Mouse (Mus musculus) layer of hippocampus, postnatal 36 days (tissue): ENCODE data around the gene Ecsit. TPM values are rescaled to one million over a fixed set of nuclear protein-coding genes. Genes with fewer than 3 reads are reported as not detected.
A peak's percentile ranks its signal among the peaks of the same experiment; 100 is the strongest.
"Not testable (repeated sequence)": the region's sequence is repeated elsewhere in the genome, so short reads cannot be mapped to it uniquely, and the experiment has no call there.

Experiments used
- DNase-seq, 2 experiments: peaks; one replicate each; pipeline ENCODE4 v3.0.0; 2022
- total RNA-seq, 2 experiments: library from RNA; stranded (reverse); gene quantifications; 2 replicates each; pipeline ENCODE4 v1.2.3; 2021

The Ecsit gene
- total RNA-seq, 2 experiments from 2014 or later = 42.2 to 46.3 TPM

DNA sequence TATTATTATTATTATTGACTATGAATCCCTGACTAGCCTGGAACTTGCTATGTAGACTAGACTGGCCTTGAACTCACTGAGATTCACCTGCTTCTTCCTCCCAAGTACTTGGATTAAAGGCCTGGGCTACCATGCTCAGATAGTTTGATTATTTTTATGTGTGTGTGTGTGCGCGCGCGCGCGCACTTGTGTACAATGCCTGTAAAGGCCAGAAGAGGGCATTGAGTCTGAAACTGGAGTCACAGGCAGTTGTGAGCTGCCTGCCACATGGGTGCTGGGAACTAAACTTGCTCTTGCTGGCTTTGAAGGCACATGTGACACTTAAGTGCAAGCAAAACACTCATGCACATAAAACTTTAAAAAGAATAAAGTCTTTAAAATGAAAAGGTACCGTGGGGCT is 4.0 kb upstream of the Ecsit start:
- DNase-seq = no peak

- no peak for DNase-seq
Measured at GRCm38 (mm10) chr9:22087034-22087618, 1.9 kb upstream of the Ecsit start.

- no peak for DNase-seq
Measured at GRCm38 (mm10) chr9:22086012-22086411, 774 bp upstream of the Ecsit start.

- no peak for DNase-seq
Measured at GRCm38 (mm10) chr9:22084667-22085021, 594 bp downstream of the Ecsit start.

DNA sequence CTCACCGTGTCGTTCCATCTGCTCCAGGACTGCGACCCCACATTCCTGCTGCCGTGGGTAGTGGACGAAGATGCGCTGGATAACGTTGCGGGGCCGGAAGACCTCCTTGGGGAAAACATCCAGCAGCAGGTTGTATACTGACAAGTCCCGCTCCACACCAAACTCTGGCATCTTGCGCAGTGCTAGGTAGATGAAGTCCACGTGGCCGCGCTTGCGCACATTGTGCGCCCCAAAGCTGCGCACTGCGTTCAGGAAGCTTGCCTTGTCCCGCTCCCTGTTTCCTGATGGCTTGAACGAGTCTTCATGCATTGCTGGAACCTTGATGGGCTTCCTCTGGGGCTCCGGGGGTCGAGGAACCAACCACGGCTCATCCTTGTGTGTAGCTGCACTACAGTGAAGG is 9.0 kb downstream of the Ecsit start:
- DNase-seq = no peak

DNA sequence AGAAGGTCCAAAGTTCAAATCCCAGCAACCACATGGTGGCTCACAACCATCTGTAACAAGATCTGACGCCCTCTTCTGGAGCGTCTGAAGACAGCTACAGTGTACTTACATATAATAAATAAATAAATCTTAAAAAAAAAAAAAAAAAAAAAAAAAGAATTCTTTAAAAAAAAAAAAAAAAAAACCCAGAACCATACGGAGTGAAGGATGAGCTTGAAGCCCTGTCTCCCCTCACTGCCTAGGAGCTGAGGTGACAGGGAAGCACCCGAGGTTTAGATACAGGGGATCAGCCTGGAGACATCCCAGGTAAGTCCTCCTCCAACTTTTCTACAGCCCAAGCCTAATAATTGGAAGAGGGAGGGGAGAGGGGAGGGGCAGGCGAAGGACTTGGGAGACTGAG is 9.5 kb downstream of the Ecsit start:
- DNase-seq = not testable (repeated sequence)

GRCm38 (mm10) chr9:22072276-22072675 is 13.0 kb downstream of the Ecsit start:
- DNase-seq = no peak

GRCm38 (mm10) chr9:22070791-22071573 is 14.3 kb downstream of the Ecsit start, which contains the start of the genes Gm49318 and Zfp653:
Gene Gm49318 (minus strand): TSS chr9:22071259.
Gene Zfp653 (minus strand): TSS chr9:22071376.
- peak; percentile 95 to 96 for DNase-seq

- no peak for DNase-seq
Measured at GRCm38 (mm10) chr9:22069881-22070553, 15.2 kb downstream of the Ecsit start.

GRCm38 (mm10) chr9:22067195-22067594 is 18.0 kb downstream of the Ecsit start:
- no peak for DNase-seq

DNA sequence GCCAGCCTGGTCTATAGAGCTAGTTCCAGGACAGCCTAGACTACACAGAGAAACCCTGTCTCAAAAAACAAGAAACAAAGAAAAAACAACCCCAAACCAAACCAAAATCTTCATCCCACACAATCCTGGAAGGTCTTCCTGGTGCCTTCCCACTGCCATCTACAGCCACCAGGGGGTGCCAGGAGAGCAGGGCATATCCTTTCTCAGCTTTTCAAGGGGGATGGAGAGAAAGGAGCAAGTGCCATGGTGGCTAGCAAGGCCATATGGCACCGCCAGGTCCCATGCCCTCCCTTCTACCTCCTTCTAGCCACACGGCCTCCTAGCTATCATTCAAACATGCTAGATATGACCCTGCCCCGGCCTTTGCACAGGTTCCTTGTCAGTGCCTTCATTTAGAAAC is 18.8 kb downstream of the Ecsit start:
- peak in 1 of 2 experiments; percentile 42 for DNase-seq

GRCm38 (mm10) chr9:22065642-22066041 is 19.6 kb downstream of the Ecsit start:
- DNase-seq = no peak

GRCm38 (mm10) chr9:22064341-22064740 is 20.9 kb downstream of the Ecsit start:
- DNase-seq = peak; percentile 60 to 63

DNA sequence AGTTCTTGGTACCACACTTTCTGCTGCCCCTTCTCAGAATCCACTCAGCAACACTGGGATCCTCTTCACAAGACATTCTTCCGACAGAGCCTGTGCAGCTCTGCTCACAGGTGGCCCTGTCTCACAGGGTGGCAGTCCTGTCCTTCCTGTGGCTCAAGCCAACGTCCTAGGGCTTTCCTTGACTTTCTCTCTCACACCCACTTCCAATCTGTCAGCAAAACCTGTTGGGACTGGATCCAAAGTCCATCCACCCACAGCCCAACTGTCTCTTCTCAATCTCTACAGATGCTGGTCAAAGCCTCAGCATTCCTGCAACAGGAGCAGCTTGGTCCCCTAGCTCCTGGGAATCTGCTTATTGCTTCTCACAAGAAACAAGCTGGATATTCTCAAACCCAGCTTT is 23.9 kb downstream of the Ecsit start:
- DNase-seq = peak; percentile 43 to 58

DNA sequence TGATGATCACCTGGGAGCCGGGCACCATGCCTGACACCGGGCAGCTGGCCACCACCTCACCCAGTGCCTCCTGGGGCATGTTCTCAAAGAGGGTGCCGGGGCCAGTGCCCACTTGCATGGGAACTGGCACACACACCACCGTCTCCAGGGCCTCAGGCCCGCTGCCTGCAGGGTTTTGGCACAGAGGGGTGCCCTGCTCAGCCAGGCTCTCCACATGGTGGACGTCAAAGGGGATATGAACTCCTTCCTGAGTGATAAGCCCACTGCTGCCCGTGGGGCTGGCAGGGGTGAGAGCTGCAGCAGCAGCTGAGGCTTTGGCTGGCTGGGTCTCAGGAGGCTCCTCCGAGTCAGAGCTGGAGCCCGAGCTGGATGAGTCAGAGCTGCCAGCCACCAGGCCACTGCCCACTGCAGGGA is 27.2 kb downstream of the Ecsit start:
- DNase-seq = peak in 1 of 2 experiments; percentile 56

DNA sequence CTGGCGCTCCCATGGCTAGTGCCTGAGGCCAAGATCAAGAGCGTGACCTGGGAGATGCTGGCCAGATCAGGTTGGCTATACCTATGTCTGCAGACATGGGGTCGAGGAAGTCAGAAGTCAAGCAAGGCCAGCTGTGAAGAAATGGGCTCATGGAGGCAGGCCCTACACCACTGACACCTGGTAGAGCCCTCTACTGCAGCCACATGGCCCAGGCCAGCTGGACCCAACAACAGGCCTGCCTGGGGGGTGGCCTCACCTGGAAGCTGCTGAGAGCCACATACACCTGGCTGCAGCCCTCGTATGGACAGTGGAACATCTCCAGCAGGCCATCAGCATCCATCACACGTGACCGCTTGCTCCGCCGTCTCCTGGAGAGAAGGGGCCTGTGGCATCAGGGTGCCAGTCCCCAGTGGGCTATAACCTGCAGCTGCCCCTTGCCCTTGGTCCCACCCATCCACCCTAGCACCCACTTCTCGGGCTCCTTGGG is 28.2 kb downstream of the Ecsit start:
- DNase-seq = no peak

GRCm38 (mm10) chr9:22056303-22056910 is 28.8 kb downstream of the Ecsit start:
- DNase-seq = no peak

DNA sequence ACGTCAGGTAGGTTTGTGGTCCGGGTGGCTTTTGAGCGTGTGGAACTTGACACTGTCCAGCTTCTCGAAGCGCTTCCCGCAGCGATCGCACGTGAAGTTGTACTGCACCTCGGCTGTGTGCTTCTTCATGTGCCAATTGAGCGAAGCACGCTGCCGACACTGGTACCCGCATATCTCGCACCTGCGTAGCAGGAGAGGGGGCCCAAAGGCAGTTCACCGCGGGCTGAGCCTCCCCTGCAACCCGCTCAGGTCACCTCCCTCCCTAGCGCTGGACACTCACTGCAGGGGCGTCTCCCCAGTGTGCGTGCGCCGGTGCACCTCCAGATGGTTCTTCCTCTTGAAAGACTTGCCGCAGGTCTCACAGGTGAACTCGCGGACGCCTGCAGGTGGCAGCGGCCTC is 29.5 kb downstream of the Ecsit start:
- DNase-seq = no peak

DNA sequence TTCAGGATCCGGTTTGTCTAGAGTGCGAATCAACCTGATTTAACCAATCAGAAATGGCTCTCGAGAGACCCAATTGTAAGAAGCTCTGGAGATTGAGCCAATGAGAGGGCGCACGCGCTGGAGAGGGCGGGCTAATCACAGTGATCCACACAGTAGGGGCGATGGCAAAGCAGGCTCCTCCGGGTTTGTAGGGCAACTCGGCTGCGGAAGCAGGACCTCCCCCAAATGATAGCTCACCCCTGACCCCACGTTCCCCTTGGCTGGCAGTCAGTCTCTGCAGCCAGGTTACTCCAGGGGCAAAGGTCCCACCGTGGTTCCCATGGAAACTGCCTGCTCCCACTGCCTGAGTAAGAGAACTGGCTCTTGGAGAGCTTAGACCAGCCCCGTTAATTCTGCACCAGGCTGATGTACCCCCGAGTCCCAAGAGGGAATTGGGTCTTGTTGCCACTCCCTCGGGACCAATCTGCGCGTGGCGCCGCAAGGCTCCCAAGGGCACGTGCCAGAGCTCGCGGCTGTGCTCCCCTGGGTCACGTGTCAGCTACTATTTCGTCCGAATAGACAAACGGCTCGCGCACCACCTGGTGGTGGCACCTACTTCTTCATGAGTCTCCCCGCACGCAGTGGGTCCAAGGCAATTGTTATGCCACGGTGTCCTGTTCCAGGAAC is 30.7 kb downstream of the Ecsit start:
- DNase-seq = peak; percentile 78 to 83

GRCm38 (mm10) chr9:22053657-22054056 is 31.6 kb downstream of the Ecsit start:
- DNase-seq = no peak

DNA sequence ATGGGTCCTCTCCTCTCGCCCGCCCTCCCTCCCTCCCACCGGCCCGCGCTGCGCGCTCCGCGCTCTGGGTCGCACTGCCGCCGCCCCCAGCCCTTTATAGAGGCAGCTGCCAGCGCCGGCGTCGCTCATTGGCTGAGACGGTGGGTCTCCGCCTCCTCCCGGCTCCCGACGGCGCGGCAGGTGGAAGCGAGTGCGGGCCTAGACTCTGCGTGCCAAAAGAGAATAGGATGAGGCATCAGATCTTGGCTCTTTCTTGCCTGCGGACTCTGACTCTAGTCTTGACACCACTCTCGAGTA is 33.3 kb downstream of the Ecsit start, which contains the start of gene Elavl3:
Gene Elavl3, minus strand, starts transcription at position 66 of the 297 bp plus-strand sequence.
- peak; percentile 81 to 82 for DNase-seq
